Mouse (Mus musculus) hematopoietic multipotent progenitor cell, adult 10-12 weeks (in vitro differentiated cells): ENCODE measurements around the gene Kitl. TPM values are rescaled to one million over a fixed set of nuclear protein-coding genes. Genes with fewer than 3 reads are reported as not detected.

Experiments
- polyA plus RNA-seq: library from polyadenylated mRNA; stranded (reverse); fragments of >175 nt; gene quantifications from 2 replicates; pipeline ENCODE4 v1.2.3, GENCODE M21; 2012; ENCODE audit warnings: low replicate concordance

Gene Kitl
- 2.0 and 9.6 TPM in 2 replicates for polyA plus RNA-seq

DNA sequence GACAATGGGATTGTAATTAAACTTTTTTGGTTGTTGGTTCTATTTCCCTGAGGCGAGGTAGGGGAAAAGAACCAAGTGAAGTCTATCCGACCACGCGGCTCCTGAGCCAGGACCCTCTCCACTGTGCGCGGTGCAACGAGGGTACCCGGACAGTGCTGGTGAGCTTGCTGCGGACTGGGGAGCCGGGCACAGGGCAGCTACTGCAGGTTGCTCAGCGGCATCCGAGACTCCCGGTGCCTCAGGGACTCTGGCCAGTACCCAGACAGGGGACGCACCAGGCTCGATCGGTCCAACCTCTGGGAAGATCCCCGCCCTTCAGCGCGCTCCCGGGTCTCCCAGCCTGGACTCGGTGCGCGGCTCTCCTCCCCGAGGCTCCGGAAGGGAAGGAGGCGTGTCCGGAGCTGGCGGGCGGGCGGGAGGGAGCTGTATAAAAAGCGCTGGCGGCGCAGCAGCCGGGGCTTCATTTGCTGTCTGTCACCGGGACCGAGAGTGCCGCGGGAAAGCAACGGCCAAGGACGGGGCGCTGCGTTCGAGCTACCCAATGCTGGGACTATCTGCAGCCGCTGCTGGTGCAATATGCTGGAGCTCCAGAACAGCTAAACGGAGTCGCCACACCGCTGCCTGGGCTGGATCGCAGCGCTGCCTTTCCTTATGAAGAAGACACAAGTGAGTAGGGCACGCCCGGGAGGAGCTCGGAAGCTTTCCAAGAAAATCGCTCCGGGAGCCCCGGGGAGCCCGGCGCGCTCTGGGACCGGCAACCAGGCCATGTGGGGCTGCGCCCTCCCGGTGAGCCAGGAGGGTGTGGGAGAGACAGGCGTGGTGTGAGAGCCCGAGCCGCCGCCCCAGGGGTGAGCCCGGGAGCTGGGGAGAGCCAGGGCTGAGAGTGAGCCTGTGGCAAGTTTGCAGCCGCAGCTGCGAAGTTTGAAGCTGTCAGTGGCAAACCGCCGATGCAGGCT is at the start of gene Kitl:
Gene Kitl (plus strand): TSS at position 261 of the 956 bp plus-strand sequence.

